Mouse (Mus musculus): ENCODE data around the gene Tlr5.

Tlr5 gene

GRCm38 (mm10) chr1:182954287-182955046 lies at the start of gene Tlr5:
Tlr5 (plus strand) TSS chr1:182954788.
- peak in 1 of 2 experiments; percentile 10 for DNase-seq

- no peak for DNase-seq
These were observed 48.9 kb upstream of the Tlr5 start for GRCm38 (mm10) chr1:182905669-182906068.

GRCm38 (mm10) chr1:182908050-182909036 lies 46.2 kb upstream of the Tlr5 start:
- DNase-seq = peak; percentile 36 to 56

GRCm38 (mm10) chr1:182909066-182909465 lies 45.5 kb upstream of the Tlr5 start:
- no peak for DNase-seq

GRCm38 (mm10) chr1:182909596-182909995 lies 45.0 kb upstream of the Tlr5 start:
- DNase-seq = no peak

GRCm38 (mm10) chr1:182912591-182912990 lies 42.0 kb upstream of the Tlr5 start:
- no peak for DNase-seq

GRCm38 (mm10) chr1:182914121-182914908 lies 40.3 kb upstream of the Tlr5 start:
- no peak for DNase-seq

- no peak for DNase-seq
These were observed 38.4 kb upstream of the Tlr5 start for GRCm38 (mm10) chr1:182916166-182916565.

GRCm38 (mm10) chr1:182918718-182919346 lies 35.8 kb upstream of the Tlr5 start:
- DNase-seq = no peak

- DNase-seq = no peak
These were observed 31.8 kb upstream of the Tlr5 start for GRCm38 (mm10) chr1:182922824-182923223.

GRCm38 (mm10) chr1:182926465-182926864 lies 28.1 kb upstream of the Tlr5 start:
- no peak for DNase-seq

- no peak for DNase-seq
These were observed 26.4 kb upstream of the Tlr5 start for GRCm38 (mm10) chr1:182927878-182928851.

GRCm38 (mm10) chr1:182935469-182935868 lies 19.1 kb upstream of the Tlr5 start:
- no peak for DNase-seq

GRCm38 (mm10) chr1:182937486-182938120 lies 17.0 kb upstream of the Tlr5 start:
- no peak for DNase-seq

- DNase-seq = no peak
These were observed 12.7 kb upstream of the Tlr5 start for GRCm38 (mm10) chr1:182941921-182942320.

GRCm38 (mm10) chr1:182943911-182944310 lies 10.7 kb upstream of the Tlr5 start:
- no peak for DNase-seq

- DNase-seq = no peak
These were observed 9.9 kb upstream of the Tlr5 start for GRCm38 (mm10) chr1:182944638-182945037.

GRCm38 (mm10) chr1:182945561-182945960 lies 9.0 kb upstream of the Tlr5 start:
- no peak for DNase-seq

GRCm38 (mm10) chr1:182951298-182951697 lies 3.3 kb upstream of the Tlr5 start:
- DNase-seq = peak in 1 of 2 experiments; percentile 26

GRCm38 (mm10) chr1:182953165-182953564 lies 1.4 kb upstream of the Tlr5 start:
- no peak for DNase-seq

GRCm38 (mm10) chr1:182953667-182954066 lies 921 bp upstream of the Tlr5 start:
- no peak for DNase-seq

Data from cerebellum, adult 18-20 months (tissue).